Mouse (Mus musculus) forebrain, postnatal 0 days (tissue): Measurements from ENCODE around the gene Usp7. TPM values are rescaled to one million over a fixed set of nuclear protein-coding genes. Genes with fewer than 3 reads are reported as not detected.

Experiments used
- ATAC-seq: fragments of 200-750 bp; cut with Nextera tagmentation; 2 replicates; pipeline ENCODE4 v1.8.0; 2017; ENCODE audit warnings: mild to moderate bottlenecking, moderate library complexity
- DNase-seq: peaks from one replicate; pipeline ENCODE4 v3.0.0-alpha.2; 2015
- H3K27ac ChIP-seq: fragments of 300-500 bp; sonication (generic); 2 replicates; pipeline ENCODE4 v1.5.1; 2014; ENCODE audit warnings: low read depth, mild to moderate bottlenecking, antibody characterized with exemption, low read length, moderate library complexity, mixed read lengths
- H3K27me3 ChIP-seq: fragments of 300-500 bp; sonication (generic); 2 replicates; pipeline ENCODE4 v1.6.1; 2014; ENCODE audit warnings: mild to moderate bottlenecking, low read length, mixed read lengths; ENCODE audit not compliant: insufficient read depth
- H3K36me3 ChIP-seq: fragments of 300-500 bp; sonication (generic); 2 replicates; pipeline ENCODE4 v1.6.1; 2014; ENCODE audit warnings: mild to moderate bottlenecking, moderate library complexity; ENCODE audit not compliant: insufficient read depth
- H3K4me1 ChIP-seq: fragments of 300-500 bp; sonication (generic); 2 replicates; pipeline ENCODE4 v1.6.1; 2014; ENCODE audit warnings: antibody characterized with exemption; ENCODE audit not compliant: insufficient read depth
- H3K4me2 ChIP-seq: fragments of 300-500 bp; sonication (generic); 2 replicates; pipeline ENCODE4 v1.6.1; 2014; ENCODE audit warnings: low read depth, mild to moderate bottlenecking, moderate library complexity
- H3K4me3 ChIP-seq: fragments of 300-500 bp; sonication (generic); 2 replicates; pipeline ENCODE4 v1.5.1; 2014; ENCODE audit warnings: low read depth, low read length, mixed read lengths
- H3K9ac ChIP-seq: fragments of 300-500 bp; sonication (generic); 2 replicates; pipeline ENCODE4 v1.6.1; 2014; ENCODE audit warnings: mild to moderate bottlenecking
- H3K9me3 ChIP-seq: fragments of 300-500 bp; sonication (generic); 2 replicates; pipeline ENCODE4 v1.6.1; 2016; ENCODE audit warnings: low read length
- CTCF ChIP-seq: sonication (generic); IDR thresholded peaks from 2 replicates; pipeline ENCODE4 v1.5.1; 2016; ENCODE audit warnings: antibody characterized with exemption, control low read depth, low read depth
- WGBS: fragments of 180-500 bp; shearing (Covaris S2); extraction: QIAGEN DNeasy Blood & Tissue Kit; methylation state at CpG from one replicate; pipeline ENCODE4 v1.1.7; 2014; 5-methylcytosine and 5-hydroxymethylcytosine counted together
- polyA plus RNA-seq: library from polyadenylated mRNA; unstranded; fragments of >200 nt; fragmentation: Nextera tagmentation; extraction: Ambion mirVana; gene quantifications from 2 replicates; pipeline ENCODE4 v1.2.1, GENCODE M21; 2015
- total RNA-seq: library from RNA; depleted of rRNA; stranded (reverse); fragments of >200 nt; gene quantifications from 2 replicates; pipeline ENCODE4 v1.2.3, GENCODE M21; 2014

Usp7 gene
- total and polyA plus RNA-seq, 2 experiments from 2014 or later = 18.9 to 200 TPM

- Histone ChIP-seq H3K9ac (no peak overlapping the region), H3K4me2 (no peak overlapping the region), H3K4me1 (no peaks in the 10 kb centered on the region), H3K9me3 (no peaks in the 10 kb centered on the region), H3K36me3 (no peaks in the 10 kb centered on the region), H3K4me3 (no peak overlapping the region), H3K27ac (no peak overlapping the region), H3K27me3 (no peaks in the 10 kb centered on the region)
- WGBS = 90% methylated on average over 2 of the region's 2 CpGs
- ATAC-seq (no peak), DNase-seq (no peak)
- no peak for TF ChIP-seq CTCF
Measured at GRCm38 (mm10) chr16:8752334-8752733, 39.8 kb downstream of the Usp7 start.

- no peak for DNase-seq
- ATAC-seq = no peak
Measured at GRCm38 (mm10) chr16:8751555-8752235, 40.4 kb downstream of the Usp7 start.

GRCm38 (mm10) chr16:8748904-8749303 lies 43.2 kb downstream of the Usp7 start:
- H3K27me3 ChIP-seq = no peaks in the 10 kb centered on the region
- no peak overlapping the region for H3K4me3 ChIP-seq
- WGBS = 93% methylated on average over 8 of the region's 8 CpGs
- DNase-seq (no peak), ATAC-seq (no peak)
- H3K27ac ChIP-seq = no peak overlapping the region
- no peaks in the 10 kb centered on the region for H3K36me3 ChIP-seq
- no peak overlapping the region for H3K4me2 ChIP-seq
- TF ChIP-seq CTCF = no peak
- no peak overlapping the region for H3K9ac ChIP-seq
- H3K4me1 ChIP-seq = no peaks in the 10 kb centered on the region
- H3K9me3 ChIP-seq = no peaks in the 10 kb centered on the region

More at GRCm38 (mm10) chr16:8751555-8752235, 40.4 kb downstream of the Usp7 start:
- H3K27me3 ChIP-seq = no peaks in the 10 kb centered on the region
- TF ChIP-seq CTCF = no peak
- H3K4me3 ChIP-seq = no peak overlapping the region
- no peaks in the 10 kb centered on the region for H3K4me1 ChIP-seq
- H3K27ac ChIP-seq = no peak overlapping the region
- H3K4me2 ChIP-seq = no peak overlapping the region
- no peaks in the 10 kb centered on the region for H3K9me3 ChIP-seq
- 71% methylated on average over 5 of the region's 5 CpGs for WGBS
- H3K36me3 ChIP-seq = no peaks in the 10 kb centered on the region
- H3K9ac ChIP-seq = no peak overlapping the region

GRCm38 (mm10) chr16:8748175-8748846 lies 43.8 kb downstream of the Usp7 start:
- DNase-seq (no peak), ATAC-seq (no peak)
- TF ChIP-seq CTCF = no peak
- no peaks in the 10 kb centered on the region for H3K36me3 ChIP-seq
- H3K4me2 ChIP-seq = no peak overlapping the region
- 86% methylated on average over 6 of the region's 6 CpGs for WGBS
- H3K9me3 ChIP-seq = no peaks in the 10 kb centered on the region
- no peaks in the 10 kb centered on the region for H3K4me1 ChIP-seq
- no peaks in the 10 kb centered on the region for H3K27me3 ChIP-seq
- H3K27ac ChIP-seq = no peak overlapping the region
- H3K9ac ChIP-seq = no peak overlapping the region
- no peak overlapping the region for H3K4me3 ChIP-seq

- ATAC-seq = no peak
- Histone ChIP-seq H3K4me2 (no peak overlapping the region), H3K4me3 (no peak overlapping the region), H3K9ac (no peak overlapping the region), H3K9me3 (no peaks in the 10 kb centered on the region), H3K4me1 (no peaks in the 10 kb centered on the region), H3K27ac (no peak overlapping the region), H3K27me3 (no peaks in the 10 kb centered on the region), H3K36me3 (no peaks in the 10 kb centered on the region)
- DNase-seq = no peak
- TF ChIP-seq CTCF = no peak
- 85% methylated on average over 3 of the region's 3 CpGs for WGBS
Measured at GRCm38 (mm10) chr16:8747772-8748171, 44.3 kb downstream of the Usp7 start.

GRCm38 (mm10) chr16:8746509-8746908 lies 45.6 kb downstream of the Usp7 start:
- Histone ChIP-seq H3K4me3 (no peak overlapping the region), H3K36me3 (no peaks in the 10 kb centered on the region), H3K4me1 (no peaks in the 10 kb centered on the region), H3K27me3 (no peaks in the 10 kb centered on the region), H3K9me3 (no peaks in the 10 kb centered on the region), H3K9ac (no peak overlapping the region), H3K27ac (no peak overlapping the region), H3K4me2 (no peak overlapping the region)
- DNase-seq (no peak), ATAC-seq (no peak)
- no peak for TF ChIP-seq CTCF
- 86% methylated on average over 2 of the region's 2 CpGs for WGBS

- no peak overlapping the region for H3K27ac ChIP-seq
- no peak for DNase-seq
- no peak overlapping the region for H3K4me2 ChIP-seq
- H3K4me3 ChIP-seq = no peak overlapping the region
- no peak for ATAC-seq
- TF ChIP-seq CTCF = no peak
- H3K27me3 ChIP-seq = no peaks in the 10 kb centered on the region
- no peaks in the 10 kb centered on the region for H3K4me1 ChIP-seq
- WGBS = 95% methylated on average over 2 of the region's 2 CpGs
- H3K36me3 ChIP-seq = no peaks in the 10 kb centered on the region
- no peak overlapping the region for H3K9ac ChIP-seq
- H3K9me3 ChIP-seq = no peaks in the 10 kb centered on the region
Measured at GRCm38 (mm10) chr16:8745751-8746150, 46.4 kb downstream of the Usp7 start.
